ENCODE assay signal across 24 mouse cellular contexts in genomic region chr9:49487657-49487943, GRCm38 (mm10). TPM values are rescaled to one million over a fixed set of nuclear protein-coding genes. Genes with fewer than 3 reads are reported as not detected.
"Had no signal": no experiment of that assay in that cellular context is flagged by ENCODE, and none has a peak within 500 bp of the region (broad histone marks: within the 10 kb centered on the region; RNA-seq: fewer than 3 reads in every experiment).

No protein-coding gene starts in this region.

- H3K27me3 ChIP-seq: liver, embryonic 12.5 days had no signal

- H3K4me2 ChIP-seq: heart, embryonic 11.5 days; hindbrain, embryonic 12.5 days; hindbrain, embryonic 14.5 days; limb, embryonic 12.5 days; liver, embryonic 12.5 days had no signal

- H3K27ac ChIP-seq: gastrocnemius, adult 2 months; hindbrain, embryonic 10.5 days; hindbrain, embryonic 12.5 days; hindbrain, embryonic 14.5 days; layer of hippocampus, adult 2 months; left cerebral cortex, adult 2 months; limb, embryonic 10.5 days; limb, embryonic 12.5 days; liver, embryonic 12.5 days had no signal

- ATAC-seq: forebrain, embryonic 16.5 days; hindbrain, embryonic 16.5 days; inflammation-experienced regulatory T-cells, adult 6 months; intestine, postnatal 0 days; liver, embryonic 12.5 days had no signal

- DNase-seq: gastrocnemius, adult 2 months; gastrocnemius, postnatal 10 days; gastrocnemius, postnatal 25 days; heart, postnatal 10 days; heart, postnatal 4 days; kidney, adult 18-20 months; kidney, adult 8-10 months; kidney, postnatal 10 days; kidney, postnatal 25 days; kidney, postnatal 4 days; liver had no signal

- H3K9ac ChIP-seq: hindbrain, embryonic 12.5 days; hindbrain, embryonic 14.5 days; limb, embryonic 12.5 days; liver, embryonic 12.5 days had no signal

- H3K9me3 ChIP-seq: hindbrain, embryonic 10.5 days; hindbrain, embryonic 12.5 days; limb, embryonic 10.5 days; limb, embryonic 12.5 days; liver, embryonic 12.5 days had no signal

- H3K36me3 ChIP-seq: hindbrain, embryonic 10.5 days; hindbrain, embryonic 12.5 days; limb, embryonic 10.5 days; limb, embryonic 12.5 days; liver, embryonic 12.5 days had no signal

- H3K4me3 ChIP-seq: gastrocnemius, adult 2 months; hindbrain, embryonic 10.5 days; hindbrain, embryonic 12.5 days; layer of hippocampus, adult 2 months; left cerebral cortex, adult 2 months; limb, embryonic 10.5 days; limb, embryonic 12.5 days; liver, embryonic 12.5 days had no signal

RNA-seq across cellular contexts. Expression of gene Ttc12, which starts 1.6 kb away (rescaled TPM):
- polyA plus RNA-seq: inflammation-experienced regulatory T-cells, adult 6 months had no signal
